Mouse (Mus musculus): ENCODE measurements at regions not wholly inside any gene's neighbourhood (a gene's known extent, or its start where the extent isn't known, plus 50 kb on each side); places are given as distances from the start of the nearest gene placed in this dataset.

- TF ChIP-seq MAFK (IDR thresholded peaks at IDR 0.05; ENCODE audit: insufficient read depth, low read depth, low read length) (no peak), CHD2 (IDR thresholded peaks at IDR 0.05; ENCODE audit: low read depth, low read length) (no peak), ZNF384 (IDR thresholded peaks at IDR 0.05; ENCODE audit: low read depth, low read length) (no peak), ZC3H11A (IDR thresholded peaks at IDR 0.05; ENCODE audit: borderline replicate concordance, low read depth, low read length) (no peak), HCFC1 (IDR thresholded peaks at IDR 0.05; ENCODE audit: borderline replicate concordance, insufficient read depth, low read length) (no peak)
These were observed 233.8 kb downstream of the Ppp1r3a start for GRCm38 (mm10) chr6:14521321-14521720.

All from ES-E14 (cell line).